Mouse (Mus musculus) liver, embryonic 16.5 days (tissue): ENCODE results near the gene Rab3il1. TPM values are rescaled to one million over a fixed set of nuclear protein-coding genes. Genes with fewer than 3 reads are reported as not detected.

Source experiments
- ATAC-seq: fragments of 200-750 bp; cut with Nextera tagmentation; 2 replicates; pipeline ENCODE4 v1.8.0; 2017; ENCODE audit warnings: low read depth, mild to moderate bottlenecking, moderate number of reproducible peaks, moderate library complexity
- H3K27ac ChIP-seq: fragments of 300-500 bp; sonication (generic); 2 replicates; pipeline ENCODE4 v1.5.1; 2014; ENCODE audit warnings: mild to moderate bottlenecking, low read length
- H3K27me3 ChIP-seq: fragments of 300-500 bp; sonication (generic); 2 replicates; pipeline ENCODE4 v1.6.1; 2014; ENCODE audit warnings: low read depth, low read length, mixed read lengths; ENCODE audit not compliant: control insufficient read depth, insufficient read depth
- H3K36me3 ChIP-seq: fragments of 300-500 bp; sonication (generic); 2 replicates; pipeline ENCODE4 v1.6.1; 2014; ENCODE audit warnings: mild to moderate bottlenecking; ENCODE audit not compliant: control insufficient read depth, insufficient read depth
- H3K4me1 ChIP-seq: fragments of 300-500 bp; sonication (generic); 2 replicates; pipeline ENCODE4 v1.6.1; 2014; ENCODE audit warnings: low read depth, low read length, mixed read lengths; ENCODE audit not compliant: control insufficient read depth
- H3K4me2 ChIP-seq: fragments of 300-500 bp; sonication (generic); 2 replicates; pipeline ENCODE4 v1.6.1; 2014; ENCODE audit warnings: low read depth, low read length, mixed read lengths
- H3K4me3 ChIP-seq: fragments of 300-500 bp; sonication (generic); 2 replicates; pipeline ENCODE4 v1.5.1; 2014; ENCODE audit warnings: low read depth, mild to moderate bottlenecking, low read length
- H3K9ac ChIP-seq: fragments of 300-500 bp; sonication (generic); 2 replicates; pipeline ENCODE4 v1.6.1; 2014; ENCODE audit warnings: low read depth, low read length
- H3K9me3 ChIP-seq: fragments of 300-500 bp; sonication (generic); replicated peaks from 2 replicates; pipeline ENCODE4 v1.6.1; 2016; ENCODE audit warnings: low read length; ENCODE audit not compliant: control insufficient read depth
- WGBS: fragments of 180-500 bp; shearing (Covaris S2); extraction: QIAGEN DNeasy Blood & Tissue Kit; methylation state at CpG from one replicate; pipeline ENCODE4 v1.1.7; 2014; ENCODE audit not compliant: insufficient replicate concordance; 5-methylcytosine and 5-hydroxymethylcytosine counted together
- polyA plus RNA-seq: library from polyadenylated mRNA; unstranded; fragments of >200 nt; fragmentation: Nextera tagmentation; extraction: Ambion mirVana; gene quantifications from 2 replicates; pipeline ENCODE4 v1.2.1, GENCODE M21; 2015

Gene Rab3il1
- polyA plus RNA-seq, 1 experiment from 2014 or later = 248 TPM

- Histone ChIP-seq H3K9ac (no peak overlapping the region), H3K9me3 (no peaks in the 10 kb centered on the region), H3K36me3 (peaks cover 8% of the 10 kb centered on the region), H3K4me1 (no peaks in the 10 kb centered on the region), H3K27ac (no peak overlapping the region), H3K4me3 (no peak overlapping the region), H3K27me3 (no peaks in the 10 kb centered on the region), H3K4me2 (no peak overlapping the region)
- ATAC-seq = 0 out of 2 replicates have a peak, but pooled peaks have one; percentile 32
- 54% methylated on average over 3 of the region's 3 CpGs for WGBS
Observed at GRCm38 (mm10) chr19:10082105-10082504, 80.6 kb downstream of the Rab3il1 start.

GRCm38 (mm10) chr19:10085454-10085853, 84.0 kb downstream of the Rab3il1 start:
- Histone ChIP-seq H3K27me3 (no peaks in the 10 kb centered on the region), H3K4me2 (no peak overlapping the region), H3K36me3 (peaks cover 20% of the 10 kb centered on the region), H3K9ac (no peak overlapping the region), H3K4me3 (no peak overlapping the region), H3K9me3 (no peaks in the 10 kb centered on the region), H3K27ac (no peak overlapping the region), H3K4me1 (no peaks in the 10 kb centered on the region)
- ATAC-seq = no peak
- WGBS = 75% methylated on average over 9 of the region's 9 CpGs

GRCm38 (mm10) chr19:10086976-10087375, 85.5 kb downstream of the Rab3il1 start:
- no peak overlapping the region for H3K4me3 ChIP-seq
- no peak overlapping the region for H3K27ac ChIP-seq
- no peaks in the 10 kb centered on the region for H3K4me1 ChIP-seq
- peaks cover 25% of the 10 kb centered on the region for H3K36me3 ChIP-seq
- H3K27me3 ChIP-seq = no peaks in the 10 kb centered on the region
- no peak overlapping the region for H3K9ac ChIP-seq
- ATAC-seq = no peak
- 78% methylated on average over 4 of the region's 4 CpGs for WGBS
- no peak overlapping the region for H3K4me2 ChIP-seq
- H3K9me3 ChIP-seq = no peaks in the 10 kb centered on the region

Other genes with a start within 250 kb of the Rab3il1 start
- not detected in 2 replicates for gene Scgb2a2, start 154.1 kb upstream of the Rab3il1 start, polyA plus RNA-seq
- gene Incenp, start 102.1 kb upstream of the Rab3il1 start, polyA plus RNA-seq = 76.2 and 79.7 TPM in 2 replicates
- 3,514 and 3,691 TPM in 2 replicates for gene Fth1, start 21.1 kb upstream of the Rab3il1 start, polyA plus RNA-seq
- 0.13 and 0.14 TPM in 2 replicates for gene Best1, start within 50 bp of the Rab3il1 start, polyA plus RNA-seq
- 7.3 and 8.6 TPM in 2 replicates for gene Fads3, start 39.9 kb downstream of the Rab3il1 start, polyA plus RNA-seq
- 87.2 and 102 TPM in 2 replicates for gene Fads2, start 100.1 kb downstream of the Rab3il1 start, polyA plus RNA-seq
- gene Fads1, start 181.2 kb downstream of the Rab3il1 start, polyA plus RNA-seq = 79.4 and 92.4 TPM in 2 replicates
- 277 and 304 TPM in 2 replicates for gene Tmem258, start 202.3 kb downstream of the Rab3il1 start, polyA plus RNA-seq
- gene Fen1, start 202.5 kb downstream of the Rab3il1 start, polyA plus RNA-seq = 114 and 125 TPM in 2 replicates
- 3.1 and 3.9 TPM in 2 replicates for gene Myrf, start 239.1 kb downstream of the Rab3il1 start, polyA plus RNA-seq